Mouse (Mus musculus) midbrain, embryonic 14.5 days (tissue): ENCODE measurements around the gene Bloc1s4. TPM values are rescaled to one million over a fixed set of nuclear protein-coding genes. Genes with fewer than 3 reads are reported as not detected.

Experiments used
- ATAC-seq: fragments of 200-750 bp; cut with Nextera tagmentation; 2 replicates; pipeline ENCODE4 v1.8.0; 2017; ENCODE audit warnings: moderate number of reproducible peaks, moderate library complexity; ENCODE audit not compliant: low FRiP score, low TSS enrichment
- DNase-seq: peaks from one replicate; pipeline ENCODE4 v3.0.0-alpha.2; 2015
- H3K27ac ChIP-seq: fragments of 300-500 bp; sonication (generic); replicated peaks from 2 replicates; pipeline ENCODE4 v1.5.1; 2014; ENCODE audit warnings: mild to moderate bottlenecking, low read depth, low read length, moderate library complexity
- H3K27me3 ChIP-seq: fragments of 300-500 bp; sonication (generic); 2 replicates; pipeline ENCODE4 v1.6.1; 2014; ENCODE audit warnings: low read length, control low read depth, mixed read lengths; ENCODE audit not compliant: control insufficient read depth, insufficient read depth
- H3K36me3 ChIP-seq: fragments of 300-500 bp; sonication (generic); 2 replicates; pipeline ENCODE4 v1.6.1; 2014; ENCODE audit warnings: low read length, control low read depth; ENCODE audit not compliant: control insufficient read depth, insufficient read depth
- H3K4me1 ChIP-seq: fragments of 300-500 bp; sonication (generic); 2 replicates; pipeline ENCODE4 v1.6.1; 2014; ENCODE audit warnings: mild to moderate bottlenecking, antibody characterized with exemption, low read length, control low read depth; ENCODE audit not compliant: control insufficient read depth, insufficient read depth
- H3K4me2 ChIP-seq: fragments of 300-500 bp; sonication (generic); 2 replicates; pipeline ENCODE4 v1.6.1; 2014; ENCODE audit warnings: mild to moderate bottlenecking, low read length, moderate library complexity
- H3K4me3 ChIP-seq: fragments of 300-500 bp; sonication (generic); replicated peaks from 2 replicates; pipeline ENCODE4 v1.5.1; 2014; ENCODE audit warnings: low read depth, low read length
- H3K9ac ChIP-seq: fragments of 300-500 bp; sonication (generic); replicated peaks from 2 replicates; pipeline ENCODE4 v1.6.1; 2014; ENCODE audit warnings: mild to moderate bottlenecking, low read length, moderate library complexity
- H3K9me3 ChIP-seq: fragments of 300-500 bp; sonication (generic); 2 replicates; pipeline ENCODE4 v1.6.1; 2016; ENCODE audit warnings: low read length, control low read depth, mixed read lengths; ENCODE audit not compliant: control insufficient read depth
- WGBS: fragments of 180-500 bp; shearing (Covaris S2); extraction: QIAGEN DNeasy Blood & Tissue Kit; methylation state at CpG from one replicate; pipeline ENCODE4 v1.1.7; 2014; 5-methylcytosine and 5-hydroxymethylcytosine counted together
- polyA plus RNA-seq: library from polyadenylated mRNA; unstranded; fragments of >200 nt; fragmentation: Nextera tagmentation; extraction: Ambion mirVana; gene quantifications from 2 replicates; pipeline ENCODE4 v1.2.1, GENCODE M21; 2014

Bloc1s4 gene
- polyA plus RNA-seq, 1 experiment from 2014 or later, result 28.6 TPM

- H3K9me3 ChIP-seq, result no peaks in the 10 kb centered on the region
- H3K4me2 ChIP-seq, result no peak overlapping the region
- ATAC-seq (no peak), DNase-seq (no peak)
- peaks cover 5% of the 10 kb centered on the region for H3K4me1 ChIP-seq
- H3K27me3 ChIP-seq, result no peaks in the 10 kb centered on the region
- no peak overlapping the region for H3K9ac ChIP-seq
- H3K27ac ChIP-seq, result no peak overlapping the region
- H3K36me3 ChIP-seq, result no peaks in the 10 kb centered on the region
- WGBS, result 80% methylated on average over 6 of the region's 6 CpGs
- H3K4me3 ChIP-seq, result no peak overlapping the region
These were observed 47.4 kb downstream of the Bloc1s4 start for GRCm38 (mm10) chr5:36700939-36701620.

- no peak for DNase-seq
- no peak overlapping the region for H3K27ac ChIP-seq
- H3K4me3 ChIP-seq, result no peak overlapping the region
- H3K9ac ChIP-seq, result no peak overlapping the region
- no peaks in the 10 kb centered on the region for H3K27me3 ChIP-seq
- ATAC-seq, result no peak
- H3K36me3 ChIP-seq, result no peaks in the 10 kb centered on the region
- WGBS, result 77% methylated on average over 5 of the region's 5 CpGs
- H3K9me3 ChIP-seq, result no peaks in the 10 kb centered on the region
- peaks cover 11% of the 10 kb centered on the region for H3K4me1 ChIP-seq
- no peak overlapping the region for H3K4me2 ChIP-seq
These were observed 49.8 kb downstream of the Bloc1s4 start for GRCm38 (mm10) chr5:36698689-36699088.

- no peak for DNase-seq
- peaks cover 11% of the 10 kb centered on the region for H3K4me1 ChIP-seq
- no peak overlapping the region for H3K9ac ChIP-seq
- H3K4me3 ChIP-seq, result no peak overlapping the region
- WGBS, result 83% methylated on average over 7 of the region's 7 CpGs
- no peaks in the 10 kb centered on the region for H3K36me3 ChIP-seq
- H3K4me2 ChIP-seq, result no peak overlapping the region
- no peak overlapping the region for H3K27ac ChIP-seq
- no peaks in the 10 kb centered on the region for H3K27me3 ChIP-seq
- ATAC-seq, result no peak
- no peaks in the 10 kb centered on the region for H3K9me3 ChIP-seq
These were observed 50.3 kb downstream of the Bloc1s4 start for GRCm38 (mm10) chr5:36698067-36698670.

Other genes starting within 250 kb of the Bloc1s4 start
- gene Tbc1d14, start 155.4 kb downstream of the Bloc1s4 start, polyA plus RNA-seq, result 69.3 and 81.0 TPM in 2 replicates
- gene D5Ertd579e, start 52.6 kb downstream of the Bloc1s4 start, polyA plus RNA-seq, result 38.8 and 53.7 TPM in 2 replicates
- gene Mrfap1, start 48.1 kb upstream of the Bloc1s4 start, polyA plus RNA-seq, result 355 and 360 TPM in 2 replicates
- 7.8 and 10.3 TPM in 2 replicates for gene Man2b2, start 82.0 kb upstream of the Bloc1s4 start, polyA plus RNA-seq
- 38.3 and 44.6 TPM in 2 replicates for gene Ppp2r2c, start 119.9 kb upstream of the Bloc1s4 start, polyA plus RNA-seq
- 4.6 and 5.2 TPM in 2 replicates for gene Wfs1, start 240.6 kb upstream of the Bloc1s4 start, polyA plus RNA-seq